In genomic region chr10:44796205-44796604, GRCm38 (mm10) we compare ENCODE assay signal across 16 mouse cellular contexts.
"Had no signal": no experiment of that assay in that cellular context is flagged by ENCODE, and none has a peak within 500 bp of the region (broad histone marks: within the 10 kb centered on the region; RNA-seq: fewer than 3 reads in every experiment).

No protein-coding gene starts in this region.

- H3K27me3 ChIP-seq: neural tube, embryonic 13.5 days; neural tube, embryonic 15.5 days; stomach, embryonic 15.5 days had no signal

- H3K4me1 ChIP-seq: neural tube, embryonic 13.5 days; neural tube, embryonic 15.5 days; stomach, embryonic 15.5 days had no signal

- H3K4me2 ChIP-seq: neural tube, embryonic 13.5 days; neural tube, embryonic 15.5 days; stomach, embryonic 15.5 days had no signal

- H3K9me3 ChIP-seq: neural tube, embryonic 15.5 days; stomach, embryonic 15.5 days had no signal

- H3K4me3 ChIP-seq: neural tube, embryonic 13.5 days; neural tube, embryonic 15.5 days; stomach, embryonic 15.5 days had no signal

- H3K27ac ChIP-seq: neural tube, embryonic 13.5 days; neural tube, embryonic 15.5 days; stomach, embryonic 15.5 days; stomach, postnatal 0 days had no signal

- H3K9ac ChIP-seq: neural tube, embryonic 13.5 days; neural tube, embryonic 15.5 days; stomach, embryonic 15.5 days had no signal

- H3K36me3 ChIP-seq: neural tube, embryonic 13.5 days; neural tube, embryonic 15.5 days; stomach, embryonic 15.5 days had no signal

- DNase-seq: retina, postnatal 1 day; right cerebral cortex, adult 18-20 months; right cerebral cortex, postnatal 14 days; right cerebral cortex, postnatal 25 days; right cerebral cortex, postnatal 4 days; spleen, adult 18-20 months; thymus, adult 18-20 months; thymus, adult 2 months; thymus, postnatal 14 days; thymus, postnatal 25 days; thymus, postnatal 36 days; thymus, postnatal 4 days had no signal
